Mouse (Mus musculus) hindbrain, embryonic 10.5 days (tissue): ENCODE measurements around the gene Dlg2. TPM values are rescaled to one million over a fixed set of nuclear protein-coding genes. Genes with fewer than 3 reads are reported as not detected.
A peak's percentile ranks its signal among the peaks of the same experiment; 100 is the strongest.

Source experiments
- DNase-seq: peaks from one replicate; pipeline ENCODE4 v3.0.0-alpha.2; 2017; ENCODE audit warnings: low spot score
- H3K27ac ChIP-seq: fragments of 300-500 bp; sonication (generic); 2 replicates; pipeline ENCODE4 v1.5.1; 2016; ENCODE audit warnings: mild to moderate bottlenecking, moderate library complexity
- H3K27me3 ChIP-seq: fragments of 300-500 bp; sonication (generic); 2 replicates; pipeline ENCODE4 v1.6.1; 2016; ENCODE audit warnings: mild to moderate bottlenecking; ENCODE audit not compliant: poor library complexity, insufficient read depth, severe bottlenecking
- H3K36me3 ChIP-seq: fragments of 300-500 bp; sonication (generic); 2 replicates; pipeline ENCODE4 v1.6.1; 2016; ENCODE audit warnings: mild to moderate bottlenecking, moderate library complexity
- H3K4me1 ChIP-seq: fragments of 300-500 bp; sonication (generic); replicated peaks from 2 replicates; pipeline ENCODE4 v1.6.1; 2016; ENCODE audit warnings: mild to moderate bottlenecking
- H3K4me3 ChIP-seq: fragments of 300-500 bp; sonication (generic); 2 replicates; pipeline ENCODE4 v1.5.1; 2016; ENCODE audit warnings: mild to moderate bottlenecking, moderate library complexity
- H3K9me3 ChIP-seq: fragments of 300-500 bp; sonication (generic); 2 replicates; pipeline ENCODE4 v1.6.1; 2016; ENCODE audit warnings: mild to moderate bottlenecking, moderate library complexity
- WGBS: fragments of 180-500 bp; shearing (Covaris S2); methylation state at CpG from one replicate; pipeline ENCODE4 v1.1.7; 2016; 5-methylcytosine and 5-hydroxymethylcytosine counted together
- polyA plus RNA-seq: library from polyadenylated mRNA; unstranded; fragments of >200 nt; fragmentation: Nextera tagmentation; extraction: Ambion mirVana; gene quantifications from 2 replicates; pipeline ENCODE4 v1.2.1, GENCODE M21; 2016

Dlg2 gene
- polyA plus RNA-seq, 1 experiment from 2014 or later = 2.2 TPM

GRCm38 (mm10) chr7:91972970-91973369 is 1496.5 kb downstream of the Dlg2 start:
- Histone ChIP-seq H3K36me3 (no peaks in the 10 kb centered on the region), H3K27ac (no peak overlapping the region), H3K9me3 (no peaks in the 10 kb centered on the region), H3K4me3 (no peak overlapping the region), H3K27me3 (no peaks in the 10 kb centered on the region), H3K4me1 (no peaks in the 10 kb centered on the region)
- no peak for DNase-seq
- 79% methylated on average over 1 of the region's 1 CpGs for WGBS

DNA sequence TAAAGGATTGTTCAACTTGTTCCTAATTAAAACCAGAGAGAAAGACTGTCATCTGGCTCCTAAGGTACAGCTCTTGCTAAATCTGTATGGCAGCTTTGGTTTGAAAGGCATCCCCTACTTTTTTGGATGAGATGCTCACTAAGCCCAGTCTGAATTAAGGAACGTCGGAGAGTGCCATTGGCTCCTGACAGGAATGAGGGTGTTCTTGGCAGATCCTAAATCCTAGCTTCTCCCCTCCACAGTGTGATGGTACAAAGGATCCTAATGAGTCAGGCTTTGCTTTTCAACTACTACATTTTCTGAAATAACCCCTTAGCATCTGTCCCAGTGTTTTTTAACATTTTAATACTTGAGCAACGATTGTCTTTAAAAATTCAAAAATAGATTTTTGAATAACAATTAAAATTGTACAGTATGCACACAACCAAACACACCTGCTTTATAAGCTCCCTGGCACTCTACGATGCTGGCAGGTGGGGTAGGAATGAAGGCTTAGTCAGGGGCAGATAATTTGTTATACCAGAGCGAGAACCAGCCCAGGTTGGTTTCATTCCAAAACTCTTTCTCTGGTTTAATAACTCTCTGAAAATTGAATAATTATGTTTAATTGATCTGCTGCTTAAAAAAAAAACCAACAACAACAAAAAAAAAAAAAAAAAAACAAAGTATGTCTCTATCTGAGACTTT is 1527.4 kb downstream of the Dlg2 start:
- H3K4me1 ChIP-seq = no peaks in the 10 kb centered on the region
- H3K36me3 ChIP-seq = no peaks in the 10 kb centered on the region
- no peak for DNase-seq
- no peaks in the 10 kb centered on the region for H3K27me3 ChIP-seq
- no peaks in the 10 kb centered on the region for H3K9me3 ChIP-seq
- no peak overlapping the region for H3K4me3 ChIP-seq
- no peak overlapping the region for H3K27ac ChIP-seq
- WGBS = 87% methylated on average over 5 of the region's 5 CpGs

DNA sequence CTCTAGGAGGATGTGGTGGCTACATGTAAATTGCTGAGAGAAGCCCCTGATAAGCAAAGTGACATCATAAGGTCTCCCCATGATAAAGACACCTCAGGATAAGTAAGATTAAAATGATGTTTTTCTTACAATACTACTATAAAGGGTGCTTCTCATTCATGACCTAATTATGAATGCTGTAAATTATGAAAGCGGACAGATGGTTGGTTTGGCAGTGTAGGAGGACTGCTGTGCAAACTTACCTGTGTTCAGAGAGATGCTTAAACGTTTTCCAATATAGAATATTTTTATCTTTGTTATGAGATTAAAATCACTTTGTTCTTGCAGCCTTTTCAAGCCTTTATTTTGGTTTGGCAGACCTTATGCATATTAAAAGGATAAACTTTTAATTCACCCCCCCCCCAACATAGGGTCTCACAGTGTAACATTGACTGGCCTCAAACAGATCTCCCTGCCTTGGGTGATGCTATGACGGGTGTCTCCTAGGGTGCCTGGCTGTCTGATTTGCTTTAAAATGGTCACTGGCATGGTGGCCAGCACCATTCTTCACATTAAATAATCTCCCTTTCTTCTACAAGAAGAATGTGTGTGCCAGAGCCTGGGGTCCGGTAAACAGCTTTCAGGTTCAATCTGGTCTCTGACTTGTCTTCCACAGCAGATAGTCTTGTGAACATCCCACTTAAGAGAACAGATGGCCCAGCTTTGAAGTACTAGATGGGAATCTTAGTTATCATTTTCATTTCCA is 1529.4 kb downstream of the Dlg2 start:
- Histone ChIP-seq H3K27ac (no peak overlapping the region), H3K4me1 (no peaks in the 10 kb centered on the region), H3K9me3 (no peaks in the 10 kb centered on the region), H3K4me3 (no peak overlapping the region), H3K27me3 (no peaks in the 10 kb centered on the region), H3K36me3 (no peaks in the 10 kb centered on the region)
- WGBS = 82% methylated on average over 4 of the region's 4 CpGs
- DNase-seq = no peak

DNA sequence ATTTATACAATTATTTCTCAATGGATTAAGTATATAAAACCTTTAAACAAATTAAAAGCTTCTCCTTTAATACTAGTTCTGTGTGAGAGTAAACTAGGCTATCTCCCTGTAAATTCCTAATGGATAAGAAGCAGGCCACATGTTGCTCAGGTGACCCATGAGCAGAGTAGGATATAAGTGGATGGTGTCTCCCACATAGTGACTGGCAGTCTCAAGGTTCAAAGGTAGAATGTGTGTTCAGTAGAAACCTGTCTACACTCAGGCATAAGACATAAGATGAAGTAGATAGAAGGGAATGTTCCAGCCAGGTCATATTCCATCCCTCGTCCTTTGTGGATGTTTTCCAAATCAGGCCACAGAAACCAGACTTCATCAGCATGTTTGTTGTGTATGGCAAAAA is 1532.2 kb downstream of the Dlg2 start:
- no peak for DNase-seq
- no peaks in the 10 kb centered on the region for H3K9me3 ChIP-seq
- no peaks in the 10 kb centered on the region for H3K36me3 ChIP-seq
- H3K4me1 ChIP-seq = no peaks in the 10 kb centered on the region
- H3K27me3 ChIP-seq = no peaks in the 10 kb centered on the region
- H3K4me3 ChIP-seq = no peak overlapping the region
- H3K27ac ChIP-seq = no peak overlapping the region
- WGBS = 89% methylated on average over 1 of the region's 1 CpGs

DNA sequence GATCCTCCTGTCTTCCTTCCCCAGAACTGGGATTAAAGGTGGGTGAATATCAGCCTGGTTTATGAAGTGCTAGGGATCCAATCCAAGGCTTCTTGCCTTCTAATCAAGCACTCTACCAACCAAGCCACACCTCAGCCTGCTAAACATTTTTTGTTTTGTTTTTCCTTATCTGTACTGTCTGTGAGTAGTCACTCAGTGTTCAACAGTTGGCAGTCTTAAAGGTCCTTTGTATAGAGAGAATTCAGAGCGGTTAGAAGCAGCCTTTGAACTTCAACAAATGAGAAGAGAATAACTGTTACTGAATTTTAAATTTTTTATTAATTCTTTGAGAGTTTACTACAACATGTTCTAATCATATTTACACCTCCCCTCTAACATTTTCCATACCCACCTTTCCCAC is 1548.5 kb downstream of the Dlg2 start:
- Histone ChIP-seq H3K36me3 (no peaks in the 10 kb centered on the region), H3K4me1 (no peaks in the 10 kb centered on the region), H3K9me3 (no peaks in the 10 kb centered on the region), H3K27me3 (no peaks in the 10 kb centered on the region), H3K27ac (no peak overlapping the region), H3K4me3 (no peak overlapping the region)
- DNase-seq = no peak
- 70% methylated on average over 1 of the region's 1 CpGs for WGBS

- no peaks in the 10 kb centered on the region for H3K4me1 ChIP-seq
- DNase-seq = no peak
- H3K27me3 ChIP-seq = no peaks in the 10 kb centered on the region
- H3K27ac ChIP-seq = no peak overlapping the region
- H3K36me3 ChIP-seq = no peaks in the 10 kb centered on the region
- H3K4me3 ChIP-seq = no peak overlapping the region
- H3K9me3 ChIP-seq = no peaks in the 10 kb centered on the region
- WGBS = 80% methylated on average over 2 of the region's 2 CpGs
Observed at GRCm38 (mm10) chr7:92025465-92026056, 1549.1 kb downstream of the Dlg2 start.

DNA sequence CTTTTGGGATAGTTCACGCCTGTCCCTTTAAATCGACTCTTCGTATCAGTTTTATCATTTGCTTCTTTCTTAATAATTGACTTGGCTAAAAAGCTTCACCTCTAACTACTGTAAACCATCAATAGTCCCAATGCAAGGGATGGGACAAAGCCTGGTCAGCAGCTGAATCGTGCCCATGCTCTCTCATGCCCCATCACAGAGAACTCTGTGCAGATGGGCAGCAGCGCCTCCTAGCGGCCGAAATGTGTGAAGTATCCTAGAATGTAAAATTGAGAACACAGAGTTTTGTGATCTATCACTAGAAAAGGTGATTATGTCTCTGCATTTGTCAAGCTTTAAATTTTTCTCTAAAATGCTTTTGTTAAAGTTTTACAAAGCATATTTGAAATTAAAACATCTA is 1550.6 kb downstream of the Dlg2 start:
- WGBS = 42% methylated on average over 7 of the region's 7 CpGs
- Histone ChIP-seq H3K9me3 (no peaks in the 10 kb centered on the region), H3K4me3 (no peak overlapping the region), H3K27ac (no peak overlapping the region), H3K27me3 (no peaks in the 10 kb centered on the region), H3K4me1 (no peaks in the 10 kb centered on the region), H3K36me3 (no peaks in the 10 kb centered on the region)
- peak; percentile 74 for DNase-seq

DNA sequence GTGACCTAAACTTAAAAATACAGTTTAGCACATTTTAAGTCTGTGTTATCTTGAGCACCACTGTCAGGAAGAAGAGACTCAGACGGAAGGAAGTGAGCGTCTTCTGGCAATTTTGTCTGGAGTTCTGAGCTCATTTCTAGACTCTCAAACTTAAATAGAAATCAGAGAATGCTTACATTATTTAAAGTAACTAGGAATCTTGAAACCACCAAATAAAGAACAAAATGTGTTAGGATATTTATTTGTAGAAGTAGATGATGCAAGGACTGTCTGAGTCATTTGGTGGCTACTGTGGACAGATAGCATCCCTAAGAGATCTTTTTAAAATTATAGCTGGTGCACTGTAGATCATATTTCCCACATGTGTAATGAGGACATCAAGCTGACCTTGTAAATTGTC is 1557.8 kb downstream of the Dlg2 start:
- no peak for DNase-seq
- Histone ChIP-seq H3K4me1 (no peaks in the 10 kb centered on the region), H3K27me3 (no peaks in the 10 kb centered on the region), H3K4me3 (no peak overlapping the region), H3K9me3 (no peaks in the 10 kb centered on the region), H3K36me3 (no peaks in the 10 kb centered on the region), H3K27ac (no peak overlapping the region)
- WGBS = 93% methylated on average over 2 of the region's 2 CpGs

DNA sequence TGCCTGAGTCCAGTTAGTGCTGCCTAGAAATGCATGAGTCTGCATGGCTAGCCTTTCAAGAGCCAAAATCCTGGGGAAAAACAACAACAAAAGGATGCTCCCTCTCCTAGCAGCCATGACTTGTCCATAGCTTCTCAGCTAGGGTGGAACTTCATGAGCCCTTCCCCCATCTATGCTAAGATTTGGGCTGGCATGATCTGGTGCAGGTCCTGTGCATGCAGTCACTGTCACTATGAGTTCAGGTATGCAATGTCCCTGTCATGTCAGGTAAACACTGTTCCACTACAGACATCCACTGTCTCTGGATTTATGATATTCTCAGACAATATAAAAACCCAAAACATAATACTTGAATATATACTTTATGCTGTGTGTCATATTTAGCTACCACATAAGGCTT is 1563.7 kb downstream of the Dlg2 start:
- Histone ChIP-seq H3K36me3 (no peaks in the 10 kb centered on the region), H3K9me3 (no peaks in the 10 kb centered on the region), H3K4me3 (no peak overlapping the region), H3K27me3 (no peaks in the 10 kb centered on the region), H3K27ac (no peak overlapping the region), H3K4me1 (no peaks in the 10 kb centered on the region)
- DNase-seq = no peak

GRCm38 (mm10) chr7:92040785-92041411 is 1564.4 kb downstream of the Dlg2 start:
- Histone ChIP-seq H3K36me3 (no peaks in the 10 kb centered on the region), H3K4me3 (no peak overlapping the region), H3K9me3 (no peaks in the 10 kb centered on the region), H3K4me1 (no peaks in the 10 kb centered on the region), H3K27me3 (no peaks in the 10 kb centered on the region), H3K27ac (no peak overlapping the region)
- no peak for DNase-seq
- 77% methylated on average over 2 of the region's 2 CpGs for WGBS

GRCm38 (mm10) chr7:92044966-92045365 is 1568.5 kb downstream of the Dlg2 start:
- Histone ChIP-seq H3K27me3 (no peaks in the 10 kb centered on the region), H3K4me3 (no peak overlapping the region), H3K27ac (no peak overlapping the region), H3K9me3 (no peaks in the 10 kb centered on the region), H3K4me1 (no peaks in the 10 kb centered on the region), H3K36me3 (no peaks in the 10 kb centered on the region)
- no peak for DNase-seq
- WGBS = 90% methylated on average over 1 of the region's 1 CpGs

DNA sequence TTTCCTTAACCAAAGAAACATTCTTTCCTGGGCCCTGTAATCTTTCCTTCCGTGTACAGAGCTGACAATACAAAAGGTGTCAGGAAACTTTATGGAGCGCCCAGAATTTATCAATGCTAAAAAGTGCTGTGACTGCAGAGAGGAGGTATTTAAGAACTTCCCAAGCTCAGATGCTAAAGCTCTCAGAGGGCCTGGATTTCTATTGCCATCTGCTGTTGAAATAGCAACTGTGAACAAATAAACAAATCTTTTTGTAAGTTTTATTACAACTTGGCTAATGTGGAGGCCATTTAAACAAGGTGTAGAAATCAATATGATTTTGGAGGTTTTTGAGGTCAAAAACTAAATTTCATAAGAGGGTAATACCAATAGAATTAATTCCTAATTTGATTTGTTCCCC is 1570.8 kb downstream of the Dlg2 start:
- no peaks in the 10 kb centered on the region for H3K27me3 ChIP-seq
- no peak overlapping the region for H3K27ac ChIP-seq
- 61% methylated on average over 2 of the region's 2 CpGs for WGBS
- H3K4me3 ChIP-seq = no peak overlapping the region
- no peak for DNase-seq
- H3K36me3 ChIP-seq = no peaks in the 10 kb centered on the region
- no peaks in the 10 kb centered on the region for H3K9me3 ChIP-seq
- H3K4me1 ChIP-seq = no peaks in the 10 kb centered on the region

- H3K27me3 ChIP-seq = no peaks in the 10 kb centered on the region
- H3K4me3 ChIP-seq = no peak overlapping the region
- WGBS = 93% methylated on average over 1 of the region's 1 CpGs
- no peaks in the 10 kb centered on the region for H3K9me3 ChIP-seq
- no peak overlapping the region for H3K27ac ChIP-seq
- DNase-seq = no peak
- H3K4me1 ChIP-seq = no peaks in the 10 kb centered on the region
- H3K36me3 ChIP-seq = no peaks in the 10 kb centered on the region
Observed at GRCm38 (mm10) chr7:92048876-92049275, 1572.4 kb downstream of the Dlg2 start.
